In genomic region chr2:156179046-156179795, GRCm38 (mm10) we compare ENCODE assay signal across 8 mouse cellular contexts. TPM values are rescaled to one million over a fixed set of nuclear protein-coding genes. Genes with fewer than 3 reads are reported as not detected.
A peak's percentile ranks its signal among the peaks of the same experiment; 100 is the strongest.
DNase-seq lines count a peak whose midpoint lies in the region; ATAC-seq and TF ChIP-seq lines count a peak whose summit lies in the region.

No protein-coding gene starts in this region.

- no peak for DNase-seq in cerebellum, adult 11-12 months
- peak; percentile 85 for DNase-seq in embryonic facial prominence, embryonic 10.5 days (ENCODE audit: low spot score)
- DNase-seq in heart, adult 11 months: peak; percentile 98
- peak; percentile 83 for DNase-seq in kidney, adult 18-20 months
- DNase-seq in midbrain, postnatal 0 days (ENCODE audit: low spot score): peak; percentile 85
- DNase-seq in spleen, postnatal 10 days (ENCODE audit: low spot score in 2 of 2): peak; percentile 85 to 87

- no peaks in the 10 kb centered on the region for H3K27me3 ChIP-seq in embryonic facial prominence, embryonic 10.5 days (replicated peaks; ENCODE audit: low read depth, poor library complexity, severe bottlenecking)
- no peaks in the 10 kb centered on the region for H3K27me3 ChIP-seq in limb, embryonic 15.5 days
- no peaks in the 10 kb centered on the region for H3K27me3 ChIP-seq in midbrain, postnatal 0 days (ENCODE audit: insufficient read depth, low read length)

- peak overlapping the region; percentile 78 for H3K4me3 ChIP-seq in embryonic facial prominence, embryonic 10.5 days
- peak overlapping the region; percentile 94 for H3K4me3 ChIP-seq in limb, embryonic 15.5 days
- peak overlapping the region; percentile 100 for H3K4me3 ChIP-seq in midbrain, postnatal 0 days (ENCODE audit: low read depth, low read length)

- peak overlapping the region; percentile 99 for H3K27ac ChIP-seq in embryonic facial prominence, embryonic 10.5 days (replicated peaks)
- H3K27ac ChIP-seq in limb, embryonic 15.5 days: peak overlapping the region; percentile 95
- peak overlapping the region; percentile 100 for H3K27ac ChIP-seq in midbrain, postnatal 0 days (ENCODE audit: low read depth, low read length)

- H3K9me3 ChIP-seq in embryonic facial prominence, embryonic 10.5 days: no peaks in the 10 kb centered on the region
- H3K9me3 ChIP-seq in limb, embryonic 15.5 days: no peaks in the 10 kb centered on the region
- H3K9me3 ChIP-seq in midbrain, postnatal 0 days (ENCODE audit: low read length): no peaks in the 10 kb centered on the region

- peaks cover 48% of the 10 kb centered on the region for H3K36me3 ChIP-seq in embryonic facial prominence, embryonic 10.5 days (replicated peaks)
- H3K36me3 ChIP-seq in limb, embryonic 15.5 days: peaks cover 8% of the 10 kb centered on the region; the same call in 1 of the 2 replicates
- H3K36me3 ChIP-seq in midbrain, postnatal 0 days (ENCODE audit: insufficient read depth, low read length): peaks cover 6% of the 10 kb centered on the region; the same call in 1 of the 2 replicates

- peak; percentile 20; the same call in 1 of the 2 replicates for TF ChIP-seq CTCF in midbrain, postnatal 0 days (IDR thresholded peaks at IDR 0.05)

- peak overlapping the region; percentile 58 for H3K4me2 ChIP-seq in limb, embryonic 15.5 days
- H3K4me2 ChIP-seq in midbrain, postnatal 0 days (ENCODE audit: low read depth, low read length, poor library complexity, severe bottlenecking): peak overlapping the region; percentile 64

- peak; percentile 43; the same call in 1 of the 2 replicates for ATAC-seq in cerebellum, adult (ENCODE audit: insufficient number of reproducible peaks, low FRiP score, low TSS enrichment)
- ATAC-seq in limb, embryonic 15.5 days (ENCODE audit: insufficient number of reproducible peaks, low FRiP score, low TSS enrichment, low read depth): peak; percentile 11; the same call in 1 of the 2 replicates
- peak; percentile 56 for ATAC-seq in midbrain, postnatal 0 days (ENCODE audit: low FRiP score)

- WGBS in embryonic facial prominence, embryonic 10.5 days: 2% methylated on average over 47 of the region's 47 CpGs
- WGBS in limb, embryonic 15.5 days: 2% methylated on average over 47 of the region's 47 CpGs
- WGBS in midbrain, postnatal 0 days: 2% methylated on average over 43 of the region's 47 CpGs

- peak overlapping the region; percentile 100 for H3K9ac ChIP-seq in limb, embryonic 15.5 days
- peak overlapping the region; percentile 100 for H3K9ac ChIP-seq in midbrain, postnatal 0 days (replicated peaks; ENCODE audit: low read length, poor library complexity, severe bottlenecking)

- H3K4me1 ChIP-seq in embryonic facial prominence, embryonic 10.5 days: peaks cover 27% of the 10 kb centered on the region
- H3K4me1 ChIP-seq in limb, embryonic 15.5 days: peaks cover 16% of the 10 kb centered on the region
- H3K4me1 ChIP-seq in midbrain, postnatal 0 days (ENCODE audit: insufficient read depth, low read length): no peaks in the 10 kb centered on the region

RNA-seq across cellular contexts. Expression of gene Rbm39, which starts 0.8 kb away (rescaled TPM):
- polyA plus RNA-seq in embryonic facial prominence, embryonic 10.5 days (2016; fragmentation: Nextera tagmentation; extraction: Ambion mirVana): 557 and 577 TPM in 2 replicates
- 595 and 644 TPM in 2 replicates for polyA plus RNA-seq in limb, embryonic 15.5 days (2015; fragmentation: Nextera tagmentation; extraction: Ambion mirVana)
- total RNA-seq in midbrain, postnatal 0 days (2014; rRNA removed): 234 and 372 TPM in 2 replicates
- 387 and 466 TPM in 2 replicates for polyA plus RNA-seq in midbrain, postnatal 0 days (2015; fragmentation: Nextera tagmentation; extraction: Ambion mirVana)

RNA-seq across cellular contexts. Expression of gene Phf20, which starts 17.0 kb away (rescaled TPM):
- 70.3 and 74.5 TPM in 2 replicates for polyA plus RNA-seq in embryonic facial prominence, embryonic 10.5 days (2016; fragmentation: Nextera tagmentation; extraction: Ambion mirVana)
- 68.4 and 70.8 TPM in 2 replicates for polyA plus RNA-seq in limb, embryonic 15.5 days (2015; fragmentation: Nextera tagmentation; extraction: Ambion mirVana)
- total RNA-seq in midbrain, postnatal 0 days (2014; rRNA removed): 27.6 and 37.4 TPM in 2 replicates
- 108 and 116 TPM in 2 replicates for polyA plus RNA-seq in midbrain, postnatal 0 days (2015; fragmentation: Nextera tagmentation; extraction: Ambion mirVana)

RNA-seq across cellular contexts. Expression of gene Nfs1, which starts 35.2 kb away (rescaled TPM):
- polyA plus RNA-seq in embryonic facial prominence, embryonic 10.5 days (2016; fragmentation: Nextera tagmentation; extraction: Ambion mirVana): 37.7 and 42.1 TPM in 2 replicates
- polyA plus RNA-seq in limb, embryonic 15.5 days (2015; fragmentation: Nextera tagmentation; extraction: Ambion mirVana): 39.3 and 43.6 TPM in 2 replicates
- 34.5 and 40.3 TPM in 2 replicates for total RNA-seq in midbrain, postnatal 0 days (2014; rRNA removed)
- 34.9 and 38.5 TPM in 2 replicates for polyA plus RNA-seq in midbrain, postnatal 0 days (2015; fragmentation: Nextera tagmentation; extraction: Ambion mirVana)

RNA-seq across cellular contexts. Expression of gene Romo1, which starts 35.4 kb away (rescaled TPM):
- polyA plus RNA-seq in embryonic facial prominence, embryonic 10.5 days (2016; fragmentation: Nextera tagmentation; extraction: Ambion mirVana): 396 and 400 TPM in 2 replicates
- 316 and 346 TPM in 2 replicates for polyA plus RNA-seq in limb, embryonic 15.5 days (2015; fragmentation: Nextera tagmentation; extraction: Ambion mirVana)
- 89.4 and 107 TPM in 2 replicates for total RNA-seq in midbrain, postnatal 0 days (2014; rRNA removed)
- polyA plus RNA-seq in midbrain, postnatal 0 days (2015; fragmentation: Nextera tagmentation; extraction: Ambion mirVana): 521 and 552 TPM in 2 replicates

RNA-seq across cellular contexts. Expression of gene Gm28036, which starts 52.3 kb away (rescaled TPM):
- polyA plus RNA-seq in embryonic facial prominence, embryonic 10.5 days (2016; fragmentation: Nextera tagmentation; extraction: Ambion mirVana): 23.3 and 35.7 TPM in 2 replicates
- polyA plus RNA-seq in limb, embryonic 15.5 days (2015; fragmentation: Nextera tagmentation; extraction: Ambion mirVana): 19.5 and 20.9 TPM in 2 replicates
- total RNA-seq in midbrain, postnatal 0 days (2014; rRNA removed): 54.1 and 56.8 TPM in 2 replicates
- 10.1 and 10.8 TPM in 2 replicates for polyA plus RNA-seq in midbrain, postnatal 0 days (2015; fragmentation: Nextera tagmentation; extraction: Ambion mirVana)
